Mouse (Mus musculus) forelimb bud, embryonic 11.5 days (tissue): Measurements from ENCODE around the gene Skap1.
A peak's percentile ranks its signal among the peaks of the same experiment; 100 is the strongest.
"Not testable (repeated sequence)": the region's sequence is repeated elsewhere in the genome, so short reads cannot be mapped to it uniquely, and the experiment has no call there.

Experiments
- DNase-seq: peaks from one replicate; pipeline ENCODE4 v3.0.0-alpha.2; 2012; ENCODE audit warnings: low read depth, low spot score

Skap1 gene

DNA sequence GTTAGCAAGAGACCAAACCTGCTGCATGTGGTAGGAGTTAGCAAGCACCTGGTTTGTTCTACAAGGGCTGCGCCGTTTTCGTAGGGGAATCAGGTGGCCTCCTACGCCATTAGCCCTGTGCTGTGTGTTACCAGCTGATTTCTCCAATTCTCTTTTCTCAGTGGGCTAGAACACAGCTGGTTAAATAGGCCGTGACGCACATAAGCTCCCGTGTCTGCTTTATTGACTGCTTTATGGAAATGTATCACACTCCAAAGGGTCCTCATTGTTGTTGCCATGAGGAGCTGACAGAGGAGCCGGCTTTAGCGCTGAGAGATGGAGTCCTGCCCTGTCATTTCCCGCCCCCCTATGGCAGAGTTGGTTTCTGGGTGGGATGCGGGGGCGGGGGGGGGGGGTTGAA lies 230.4 kb downstream of the Skap1 start:
- no peak for DNase-seq

GRCm38 (mm10) chr11:96696168-96696727 lies 231.9 kb downstream of the Skap1 start:
- DNase-seq: no peak

DNA sequence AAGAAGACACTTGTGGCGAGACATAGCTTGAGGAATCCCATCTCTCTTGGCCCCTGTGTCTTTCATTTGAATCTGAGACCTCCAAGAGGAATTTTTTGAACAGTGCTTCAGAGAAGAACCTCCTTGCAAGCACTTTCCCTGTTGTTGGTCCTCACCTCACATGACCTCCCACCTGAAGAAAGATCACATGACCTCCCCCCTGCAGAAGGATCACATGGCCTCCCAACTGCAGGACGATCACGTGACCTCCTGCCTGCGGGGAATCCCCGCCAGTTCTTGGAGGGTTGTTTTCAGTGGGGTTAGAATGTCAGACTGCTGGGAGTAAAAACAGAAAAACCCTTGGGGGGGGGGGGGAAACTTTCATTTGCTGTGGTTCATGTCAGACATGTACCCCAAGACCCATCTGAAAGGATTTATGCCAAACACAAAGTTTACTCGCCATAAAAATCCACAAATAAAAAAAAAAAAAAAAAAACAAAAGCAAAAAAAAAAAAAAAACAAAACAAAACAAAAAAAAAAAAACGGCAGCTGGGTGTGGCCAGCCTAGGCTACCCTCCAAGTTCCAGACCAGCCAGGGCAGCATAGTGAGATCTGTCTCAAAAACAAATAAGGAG lies 232.6 kb downstream of the Skap1 start:
- DNase-seq: peak; percentile 57

- no peak for DNase-seq
These were observed 233.1 kb downstream of the Skap1 start for GRCm38 (mm10) chr11:96697467-96697866.

DNA sequence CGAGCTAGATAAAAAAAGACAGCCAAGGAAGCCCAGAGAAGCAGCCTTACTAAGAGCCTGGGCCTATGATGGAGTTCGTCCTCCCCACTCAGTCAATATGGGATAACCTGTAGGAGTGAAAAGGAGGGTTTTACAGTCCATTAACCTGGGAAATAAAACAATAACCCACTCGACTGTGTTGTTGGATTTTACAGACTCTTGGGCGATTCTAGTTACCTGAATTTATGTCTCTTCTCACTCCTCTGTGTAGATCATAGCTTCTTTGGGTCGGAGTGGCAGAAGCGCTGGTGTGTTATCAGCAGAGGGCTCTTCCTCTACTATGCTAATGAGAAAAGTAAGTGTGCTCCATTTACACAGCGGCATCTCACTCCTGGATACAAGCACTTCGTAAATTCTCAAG lies 239.4 kb downstream of the Skap1 start:
- DNase-seq: no peak

GRCm38 (mm10) chr11:96711268-96711667 lies 246.9 kb downstream of the Skap1 start:
- no peak for DNase-seq

- no peak for DNase-seq
These were observed 247.3 kb downstream of the Skap1 start for GRCm38 (mm10) chr11:96711670-96712069.

GRCm38 (mm10) chr11:96713210-96714005 lies 249.0 kb downstream of the Skap1 start:
- DNase-seq: no peak

GRCm38 (mm10) chr11:96714011-96714410 lies 249.6 kb downstream of the Skap1 start:
- no peak for DNase-seq

GRCm38 (mm10) chr11:96715168-96715567 lies 250.8 kb downstream of the Skap1 start:
- DNase-seq: not testable (repeated sequence)

DNA sequence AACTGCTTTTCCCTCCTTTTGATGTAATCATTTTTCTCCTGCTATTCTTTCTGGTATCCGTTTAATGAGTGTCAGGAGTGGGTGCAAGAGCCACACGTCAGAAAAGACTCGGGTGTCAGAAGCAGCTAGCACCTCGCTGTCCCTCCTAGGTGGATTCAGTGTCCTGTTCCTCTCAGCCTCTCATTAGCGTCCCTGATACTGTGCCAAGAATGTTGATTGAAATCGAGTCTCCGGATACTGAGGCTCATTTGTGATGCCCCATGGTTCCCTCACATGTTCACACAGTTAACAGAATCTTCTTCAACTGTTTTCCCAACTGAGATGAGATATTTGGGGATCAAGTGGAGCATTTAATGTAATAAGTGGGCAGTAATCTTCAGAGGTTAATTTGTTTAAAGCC lies 254.2 kb downstream of the Skap1 start:
- DNase-seq: no peak

- no peak for DNase-seq
These were observed 261.4 kb downstream of the Skap1 start for GRCm38 (mm10) chr11:96725833-96726232.

- DNase-seq: no peak
These were observed 264.2 kb downstream of the Skap1 start for GRCm38 (mm10) chr11:96728577-96728976.

DNA sequence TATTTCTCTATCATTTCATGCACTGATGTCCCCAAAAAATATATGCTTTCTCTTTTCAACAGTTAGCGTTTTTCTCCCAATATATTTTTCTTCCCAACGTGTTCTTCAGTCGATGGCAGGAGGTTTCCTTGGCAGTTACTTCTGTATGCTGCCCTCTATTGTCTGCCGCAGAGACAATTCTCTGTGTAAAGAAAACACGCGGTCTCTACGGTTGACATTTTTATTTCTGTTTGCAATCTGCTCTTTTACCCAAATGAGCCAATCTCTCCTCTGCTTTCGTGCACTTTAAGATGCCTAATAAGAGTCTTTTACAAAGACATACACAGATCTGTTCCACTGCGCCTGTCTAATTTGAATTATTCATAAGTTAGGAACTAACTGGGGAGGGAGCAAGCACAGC lies 265.1 kb downstream of the Skap1 start:
- no peak for DNase-seq

DNA sequence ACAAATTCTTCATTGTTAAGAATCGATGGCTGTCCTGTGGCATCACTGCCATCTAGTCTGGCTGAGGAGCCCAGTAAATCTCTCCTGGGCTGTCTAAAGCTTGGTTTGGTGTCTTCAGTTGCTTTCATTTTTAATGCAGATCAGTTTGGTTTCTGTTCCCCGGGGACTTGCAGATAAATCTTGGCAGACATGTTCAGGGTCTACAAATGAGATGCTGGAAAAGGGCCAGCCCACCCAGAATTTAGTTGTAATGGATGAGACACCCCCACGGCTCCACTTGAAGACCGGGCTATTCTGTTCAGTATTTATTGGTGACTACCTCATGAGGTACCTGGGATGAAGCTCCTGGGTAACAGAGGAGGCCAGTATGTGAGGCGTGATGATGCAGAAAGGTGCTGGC lies 265.9 kb downstream of the Skap1 start:
- DNase-seq: no peak

- no peak for DNase-seq
These were observed 268.3 kb downstream of the Skap1 start for GRCm38 (mm10) chr11:96732657-96733056.

- DNase-seq: peak; percentile 77
These were observed 271.5 kb downstream of the Skap1 start for GRCm38 (mm10) chr11:96735908-96736307.

- DNase-seq: no peak
These were observed 272.0 kb downstream of the Skap1 start for GRCm38 (mm10) chr11:96736361-96736760.

DNA sequence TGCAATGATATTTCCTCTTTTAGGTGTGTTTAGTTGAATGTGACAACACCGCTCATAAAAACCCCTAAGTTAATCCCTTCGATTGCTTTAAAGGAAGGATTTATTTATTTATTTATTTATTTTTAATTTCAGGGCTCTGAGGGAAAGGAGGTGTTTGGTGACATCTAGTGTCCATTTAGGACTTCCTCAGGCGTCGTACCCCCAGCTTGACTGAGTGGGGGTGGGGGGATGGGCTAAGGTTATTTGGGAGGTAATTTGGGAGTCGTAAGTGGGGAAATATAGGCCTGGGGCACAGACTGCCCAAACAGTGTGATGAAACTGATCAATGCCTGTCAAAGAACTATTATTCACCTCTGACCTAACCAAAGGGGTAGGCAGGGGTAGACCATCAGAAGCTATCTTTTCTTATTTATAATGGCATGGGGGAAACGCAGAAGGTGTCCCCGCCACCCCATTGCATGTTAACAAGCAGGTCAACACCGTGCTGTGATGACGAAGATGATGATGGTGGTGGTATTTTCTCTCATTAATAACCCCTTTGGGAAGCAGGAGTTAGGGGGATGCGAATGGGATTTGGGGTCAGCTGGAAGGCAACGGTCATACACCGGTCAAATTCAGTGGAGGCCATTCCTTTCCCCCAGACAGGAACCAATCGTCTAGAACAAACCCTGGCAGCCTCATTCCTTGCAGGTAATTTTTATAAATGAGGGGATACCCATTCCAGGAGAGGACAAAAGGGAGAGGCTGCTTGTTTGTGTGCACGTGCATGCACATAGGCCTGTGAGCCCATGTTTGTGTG lies 273.5 kb downstream of the Skap1 start:
- DNase-seq: no peak

DNA sequence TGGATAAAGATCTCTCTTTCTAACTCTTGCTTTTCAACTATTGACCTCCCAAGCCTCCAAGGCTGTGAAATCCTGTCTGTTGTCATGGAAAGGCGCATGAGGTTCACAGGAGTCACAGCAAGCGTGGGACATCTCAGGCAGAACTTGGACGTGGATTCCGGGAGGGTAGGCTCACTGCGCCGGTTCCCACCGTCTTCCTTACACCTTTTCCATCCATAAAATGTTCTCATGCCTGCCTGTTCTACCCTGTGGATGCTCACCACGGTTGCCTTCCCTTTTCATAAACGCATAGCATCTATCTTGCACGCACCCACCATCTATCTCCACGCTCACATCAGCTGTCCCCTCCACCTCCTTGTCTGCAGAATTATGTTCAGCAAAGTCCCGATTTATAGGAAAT lies 276.4 kb downstream of the Skap1 start:
- DNase-seq: no peak

DNA sequence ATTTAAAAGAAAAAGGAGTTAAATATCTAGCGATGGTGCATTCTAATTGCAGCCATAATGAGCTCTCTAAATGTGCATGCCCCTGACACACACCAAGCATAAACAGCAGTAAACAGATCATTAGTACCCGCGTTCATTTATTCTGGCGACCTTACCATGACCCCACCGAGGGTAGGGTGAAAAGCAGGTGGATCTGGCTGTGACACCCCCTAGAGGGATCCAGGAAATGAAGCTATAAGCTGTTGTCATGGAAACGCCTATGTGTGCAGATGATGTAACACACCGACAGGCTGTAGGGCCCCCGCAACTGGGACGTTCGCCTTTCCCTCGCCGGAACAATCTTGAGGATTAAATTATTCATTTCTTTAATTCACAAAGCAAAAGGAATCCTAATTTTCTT lies 277.6 kb downstream of the Skap1 start:
- DNase-seq: peak; percentile 21

- DNase-seq: no peak
These were observed 278.6 kb downstream of the Skap1 start for GRCm38 (mm10) chr11:96743000-96743399.
